Mouse (Mus musculus) hindbrain, embryonic 16.5 days (tissue): ENCODE measurements around the gene Tnfrsf13c. TPM values are rescaled to one million over a fixed set of nuclear protein-coding genes. Genes with fewer than 3 reads are reported as not detected.

Experiments used
- ATAC-seq: fragments of 200-750 bp; cut with Nextera tagmentation; 2 replicates; pipeline ENCODE4 v1.8.0; 2017; ENCODE audit warnings: moderate TSS enrichment, moderate library complexity
- H3K27ac ChIP-seq: fragments of 300-500 bp; sonication (generic); 2 replicates; pipeline ENCODE4 v1.5.1; 2014; ENCODE audit warnings: low read depth, mild to moderate bottlenecking, control low read depth, low read length, moderate library complexity
- H3K27me3 ChIP-seq: fragments of 300-500 bp; sonication (generic); replicated peaks from 2 replicates; pipeline ENCODE4 v1.6.1; 2014; ENCODE audit warnings: low read length; ENCODE audit not compliant: control insufficient read depth, insufficient read depth
- H3K36me3 ChIP-seq: fragments of 300-500 bp; sonication (generic); 2 replicates; pipeline ENCODE4 v1.6.1; 2014; ENCODE audit warnings: mild to moderate bottlenecking, low read length, moderate library complexity, mixed read lengths; ENCODE audit not compliant: control insufficient read depth, insufficient read depth
- H3K4me1 ChIP-seq: fragments of 300-500 bp; sonication (generic); 2 replicates; pipeline ENCODE4 v1.6.1; 2014; ENCODE audit warnings: low read depth, low read length; ENCODE audit not compliant: control insufficient read depth, insufficient read depth
- H3K4me2 ChIP-seq: fragments of 300-500 bp; sonication (generic); 2 replicates; pipeline ENCODE4 v1.6.1; 2014; ENCODE audit warnings: mild to moderate bottlenecking, low read length, control low read depth, moderate library complexity
- H3K4me3 ChIP-seq: fragments of 300-500 bp; sonication (generic); 2 replicates; pipeline ENCODE4 v1.5.1; 2014; ENCODE audit warnings: mild to moderate bottlenecking, low read length, control low read depth, moderate library complexity
- H3K9ac ChIP-seq: fragments of 300-500 bp; sonication (generic); 2 replicates; pipeline ENCODE4 v1.6.1; 2014; ENCODE audit warnings: low read depth, mild to moderate bottlenecking, control low read depth, low read length, moderate library complexity
- H3K9me3 ChIP-seq: fragments of 300-500 bp; sonication (generic); 2 replicates; pipeline ENCODE4 v1.6.1; 2014; ENCODE audit warnings: mild to moderate bottlenecking, low read length, moderate library complexity; ENCODE audit not compliant: control insufficient read depth
- WGBS: fragments of 180-500 bp; shearing (Covaris S2); extraction: QIAGEN DNeasy Blood & Tissue Kit; methylation state at CpG from one replicate; pipeline ENCODE4 v1.1.7; 2014; 5-methylcytosine and 5-hydroxymethylcytosine counted together
- polyA plus RNA-seq: library from polyadenylated mRNA; unstranded; fragments of >200 nt; fragmentation: Nextera tagmentation; extraction: Ambion mirVana; gene quantifications from 2 replicates; pipeline ENCODE4 v1.2.1, GENCODE M21; 2015

The Tnfrsf13c gene
- polyA plus RNA-seq, 1 experiment from 2014 or later: 0.10 TPM

DNA sequence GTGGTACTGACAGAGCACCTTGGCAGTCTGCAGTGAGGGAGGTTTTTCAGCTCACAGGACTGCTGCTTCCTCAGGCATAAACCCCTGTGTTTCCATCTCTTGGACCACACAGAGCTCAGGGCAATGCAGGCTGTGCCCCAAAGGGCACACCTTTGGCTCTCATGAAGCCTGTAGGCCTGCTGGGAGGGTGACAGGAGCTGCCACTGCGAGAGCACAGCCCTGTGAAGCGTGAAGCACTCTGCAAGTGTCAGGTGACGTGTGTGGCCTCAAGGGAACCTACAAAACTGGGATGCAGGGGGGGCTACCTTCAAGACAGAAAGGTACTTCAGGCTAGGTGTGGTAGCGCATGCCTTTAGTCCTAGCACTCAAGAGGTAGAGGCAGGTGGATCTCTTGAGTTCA is 8.5 kb upstream of the Tnfrsf13c start:
- H3K27me3 ChIP-seq: no peaks in the 10 kb centered on the region; the same call in 1 of the 2 replicates
- H3K27ac ChIP-seq: no peak overlapping the region
- H3K4me3 ChIP-seq: no peak overlapping the region
- H3K9me3 ChIP-seq: no peaks in the 10 kb centered on the region
- no peak overlapping the region for H3K9ac ChIP-seq
- WGBS: 66% methylated on average over 4 of the region's 4 CpGs
- no peak overlapping the region for H3K4me2 ChIP-seq
- no peak for ATAC-seq
- no peaks in the 10 kb centered on the region for H3K36me3 ChIP-seq
- H3K4me1 ChIP-seq: peaks cover 8% of the 10 kb centered on the region

- WGBS: 50% methylated on average over 11 of the region's 11 CpGs
- no peaks in the 10 kb centered on the region for H3K36me3 ChIP-seq
- H3K4me1 ChIP-seq: peaks cover 8% of the 10 kb centered on the region
- no peak overlapping the region for H3K9ac ChIP-seq
- ATAC-seq: no peak
- no peak overlapping the region for H3K4me2 ChIP-seq
- no peaks in the 10 kb centered on the region; the same call in 1 of the 2 replicates for H3K27me3 ChIP-seq
- H3K4me3 ChIP-seq: no peak overlapping the region
- H3K27ac ChIP-seq: no peak overlapping the region
- no peaks in the 10 kb centered on the region for H3K9me3 ChIP-seq
Observed at GRCm38 (mm10) chr15:82231591-82232378, 7.6 kb upstream of the Tnfrsf13c start.

GRCm38 (mm10) chr15:82231100-82231499 is 6.9 kb upstream of the Tnfrsf13c start:
- Histone ChIP-seq H3K4me1 (peaks cover 8% of the 10 kb centered on the region), H3K27me3 (no peaks in the 10 kb centered on the region; the same call in 1 of the 2 replicates)
- no peak for ATAC-seq

DNA sequence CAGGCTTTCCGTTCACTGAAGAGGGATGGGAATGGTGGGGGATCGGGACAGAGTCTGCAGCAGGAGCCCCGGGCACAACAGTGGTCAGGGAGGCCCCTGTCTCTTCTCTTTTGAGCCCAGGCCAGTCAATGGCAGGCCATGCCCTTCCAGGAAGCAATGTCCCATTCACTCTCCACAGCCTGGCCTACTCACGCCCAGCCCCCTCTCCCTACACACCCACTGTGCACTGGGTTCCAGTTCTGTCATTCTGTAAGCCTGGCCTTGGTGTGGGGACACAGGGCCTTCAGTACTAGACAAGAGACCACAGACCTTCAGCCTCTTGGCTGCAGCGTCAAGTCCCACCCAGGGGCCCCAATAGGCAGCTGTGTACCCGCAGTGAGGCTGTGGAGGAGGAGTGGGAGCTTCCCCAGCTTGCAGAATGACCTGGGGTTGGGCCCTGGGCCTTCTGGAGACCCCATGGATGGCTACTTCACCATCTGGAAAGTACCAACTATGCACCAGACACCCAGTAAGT is 6.0 kb upstream of the Tnfrsf13c start:
- no peaks in the 10 kb centered on the region for H3K9me3 ChIP-seq
- 66% methylated on average over 6 of the region's 6 CpGs for WGBS
- H3K4me1 ChIP-seq: peaks cover 8% of the 10 kb centered on the region
- H3K36me3 ChIP-seq: no peaks in the 10 kb centered on the region
- H3K27me3 ChIP-seq: peaks cover 3% of the 10 kb centered on the region; the same call in 1 of the 2 replicates
- no peak overlapping the region for H3K4me2 ChIP-seq
- no peak overlapping the region for H3K27ac ChIP-seq
- no peak overlapping the region for H3K4me3 ChIP-seq
- H3K9ac ChIP-seq: no peak overlapping the region
- no peak for ATAC-seq

More at GRCm38 (mm10) chr15:82231100-82231499, 6.9 kb upstream of the Tnfrsf13c start:
- Histone ChIP-seq H3K27ac (no peak overlapping the region), H3K4me3 (no peak overlapping the region), H3K9ac (no peak overlapping the region), H3K4me2 (no peak overlapping the region), H3K36me3 (no peaks in the 10 kb centered on the region), H3K9me3 (no peaks in the 10 kb centered on the region)
- 84% methylated on average over 4 of the region's 4 CpGs for WGBS

- no peak overlapping the region for H3K4me3 ChIP-seq
- H3K9me3 ChIP-seq: no peaks in the 10 kb centered on the region
- 37% methylated on average over 11 of the region's 11 CpGs for WGBS
- ATAC-seq: no peak
- no peaks in the 10 kb centered on the region for H3K36me3 ChIP-seq
- H3K27ac ChIP-seq: no peak overlapping the region
- no peak overlapping the region for H3K4me2 ChIP-seq
- no peak overlapping the region; the same call in none of the 2 replicates for H3K9ac ChIP-seq
- H3K27me3 ChIP-seq: peaks cover 3% of the 10 kb centered on the region
- H3K4me1 ChIP-seq: peaks cover 8% of the 10 kb centered on the region
Observed at GRCm38 (mm10) chr15:82229542-82230045, 5.4 kb upstream of the Tnfrsf13c start.

DNA sequence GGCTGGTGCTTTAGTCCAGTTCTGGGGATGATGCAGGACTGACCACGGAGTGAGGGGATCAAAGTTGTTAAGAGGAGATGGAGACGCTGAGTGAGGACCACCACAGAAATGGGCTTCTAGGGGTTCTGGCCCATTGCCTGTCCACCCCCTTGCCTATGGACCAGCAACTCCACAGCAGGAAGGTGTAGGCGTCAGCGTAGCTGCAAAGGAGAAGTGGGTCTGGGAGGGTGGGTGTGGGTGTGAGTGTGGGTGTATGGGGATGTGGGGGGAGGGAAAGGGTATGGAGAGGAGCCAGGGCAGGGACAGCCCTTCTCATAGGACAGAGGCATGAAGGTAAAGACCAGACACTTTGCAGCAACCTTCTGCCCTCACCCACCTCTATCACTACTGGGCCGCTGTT is 1.6 kb upstream of the Tnfrsf13c start:
- no peak for ATAC-seq
- Histone ChIP-seq H3K4me3 (no peak overlapping the region), H3K4me2 (no peak overlapping the region)

GRCm38 (mm10) chr15:82224602-82225215 is 540 bp upstream of the Tnfrsf13c start:
- no peaks in the 10 kb centered on the region for H3K36me3 ChIP-seq
- peaks cover 11% of the 10 kb centered on the region for H3K27me3 ChIP-seq
- H3K27ac ChIP-seq: no peak overlapping the region
- peak overlapping the region; percentile 36 for H3K4me3 ChIP-seq
- ATAC-seq: 0 out of 2 replicates have a peak, but pooled peaks have one; percentile 11
- no peak overlapping the region for H3K9ac ChIP-seq
- H3K4me2 ChIP-seq: peak overlapping the region; percentile 71
- WGBS: 50% methylated on average over 7 of the region's 7 CpGs
- H3K9me3 ChIP-seq: no peaks in the 10 kb centered on the region
- H3K4me1 ChIP-seq: peaks cover 9% of the 10 kb centered on the region

More for the DNA sequence above, 1.6 kb upstream of the Tnfrsf13c start:
- no peak overlapping the region for H3K27ac ChIP-seq
- peaks cover 9% of the 10 kb centered on the region for H3K4me1 ChIP-seq
- peaks cover 11% of the 10 kb centered on the region for H3K27me3 ChIP-seq
- WGBS: 86% methylated on average over 5 of the region's 5 CpGs
- no peaks in the 10 kb centered on the region for H3K9me3 ChIP-seq
- no peaks in the 10 kb centered on the region for H3K36me3 ChIP-seq
- H3K9ac ChIP-seq: no peak overlapping the region

DNA sequence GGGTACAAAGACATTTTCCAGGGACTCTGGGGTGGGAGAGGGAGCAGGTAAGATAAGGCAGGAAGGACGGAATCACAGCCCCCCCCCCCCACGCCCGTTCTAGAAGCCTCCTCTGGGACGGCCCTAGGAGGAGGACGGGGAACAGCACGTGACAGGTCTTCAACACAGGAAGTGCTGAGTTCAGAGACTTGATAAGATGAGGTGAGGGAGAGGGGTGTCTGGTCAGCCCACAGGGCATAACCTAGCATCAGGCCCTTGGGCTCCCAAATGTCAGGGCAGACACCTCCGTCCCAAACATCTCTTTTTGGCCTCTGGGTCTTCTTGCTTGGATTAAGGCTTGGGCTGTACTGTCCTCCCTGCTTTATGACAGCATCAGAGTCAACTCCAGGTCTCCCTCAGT is 918 bp downstream of the Tnfrsf13c start:
- no peaks in the 10 kb centered on the region for H3K36me3 ChIP-seq
- peaks cover 11% of the 10 kb centered on the region for H3K27me3 ChIP-seq
- no peak overlapping the region for H3K4me3 ChIP-seq
- no peak overlapping the region for H3K4me2 ChIP-seq
- no peak overlapping the region for H3K27ac ChIP-seq
- no peak overlapping the region for H3K9ac ChIP-seq
- WGBS: 66% methylated on average over 7 of the region's 7 CpGs
- peaks cover 9% of the 10 kb centered on the region for H3K4me1 ChIP-seq
- no peaks in the 10 kb centered on the region for H3K9me3 ChIP-seq
- ATAC-seq: no peak
